Mouse (Mus musculus) frontal cortex, adult 2 months (tissue): ENCODE results near the gene Rtn4rl2. TPM values are rescaled to one million over a fixed set of nuclear protein-coding genes. Genes with fewer than 3 reads are reported as not detected.
A peak's percentile ranks its signal among the peaks of the same experiment; 100 is the strongest.

Source experiments
- DNase-seq, 2 experiments: peaks; one replicate each; pipeline ENCODE4 v3.0.0; 2022; ENCODE audit warnings: low spot score in 1 of 2; ENCODE audit errors: extremely low spot score in 1 of 2
- polyA plus RNA-seq: library from polyadenylated mRNA; depleted of rRNA; stranded (reverse); fragments of >200 nt; gene quantifications from 2 replicates; pipeline ENCODE4 v1.2.3, GENCODE M21; 2012

Gene Rtn4rl2
- polyA plus RNA-seq, 1 experiment = 65.5 TPM

- DNase-seq = no peak
Observed at GRCm38 (mm10) chr2:84885084-84886055, 1.1 kb downstream of the Rtn4rl2 start.

GRCm38 (mm10) chr2:84884611-84885010 is 1.9 kb downstream of the Rtn4rl2 start:
- DNase-seq = no peak

- DNase-seq = no peak
Observed at GRCm38 (mm10) chr2:84883942-84884341, 2.6 kb downstream of the Rtn4rl2 start.

GRCm38 (mm10) chr2:84883530-84883929 is 3.0 kb downstream of the Rtn4rl2 start:
- DNase-seq = no peak

GRCm38 (mm10) chr2:84883084-84883483 is 3.4 kb downstream of the Rtn4rl2 start:
- DNase-seq = no peak

- DNase-seq = peak; percentile 79 to 91
Observed at GRCm38 (mm10) chr2:84882606-84883005, 3.9 kb downstream of the Rtn4rl2 start.

- peak in 1 of 2 experiments; percentile 3 for DNase-seq
Observed at GRCm38 (mm10) chr2:84880590-84880989, 5.9 kb downstream of the Rtn4rl2 start.

GRCm38 (mm10) chr2:84875842-84876241 is 10.7 kb downstream of the Rtn4rl2 start:
- DNase-seq = no peak

- no peak for DNase-seq
Observed at GRCm38 (mm10) chr2:84872105-84872716, 14.3 kb downstream of the Rtn4rl2 start.

- no peak for DNase-seq
Observed at GRCm38 (mm10) chr2:84870623-84871160, 15.8 kb downstream of the Rtn4rl2 start.

GRCm38 (mm10) chr2:84868977-84869376 is 17.5 kb downstream of the Rtn4rl2 start:
- DNase-seq = no peak

- DNase-seq = peak; percentile 61 to 85
Observed at GRCm38 (mm10) chr2:84868521-84868943, 18.0 kb downstream of the Rtn4rl2 start.

GRCm38 (mm10) chr2:84865616-84866571 is 20.6 kb downstream of the Rtn4rl2 start:
- peak in 1 of 2 experiments; percentile 81 for DNase-seq

- no peak for DNase-seq
Observed at GRCm38 (mm10) chr2:84862231-84862630, 24.3 kb downstream of the Rtn4rl2 start.

- no peak for DNase-seq
Observed at GRCm38 (mm10) chr2:84861430-84861829, 25.1 kb downstream of the Rtn4rl2 start.

- DNase-seq = no peak
Observed at GRCm38 (mm10) chr2:84859991-84860780, 26.3 kb downstream of the Rtn4rl2 start.

GRCm38 (mm10) chr2:84858551-84858950 is 28.0 kb downstream of the Rtn4rl2 start:
- DNase-seq = no peak

GRCm38 (mm10) chr2:84855732-84856131 is 30.8 kb downstream of the Rtn4rl2 start:
- DNase-seq = peak in 1 of 2 experiments; percentile 71
